Mouse (Mus musculus) NIH3T3 (cell line): ENCODE results near the gene Srrm1.
A peak's percentile ranks its signal among the peaks of the same experiment; 100 is the strongest.
"Not testable (repeated sequence)": the region's sequence is repeated elsewhere in the genome, so short reads cannot be mapped to it uniquely, and the experiment has no call there.

ENCODE experiments used
- DNase-seq: peaks from one replicate; pipeline ENCODE4 v3.0.0-alpha.2; 2012; ENCODE audit warnings: low read depth

The Srrm1 gene

GRCm38 (mm10) chr4:135353066-135353793 lies at the start of gene Srrm1:
Gene Srrm1, minus strand, starts transcription at chr4:135353321.
- peak; percentile 98 for DNase-seq

- no peak for DNase-seq
These were observed 48.8 kb upstream of the Srrm1 start for GRCm38 (mm10) chr4:135401881-135402280.

GRCm38 (mm10) chr4:135397991-135398390 lies 44.9 kb upstream of the Srrm1 start, which contains the start of gene Ncmap:
Gene Ncmap, minus strand, starts transcription at chr4:135398227.
- no peak for DNase-seq

- no peak for DNase-seq
These were observed 44.4 kb upstream of the Srrm1 start for GRCm38 (mm10) chr4:135397551-135397950.

GRCm38 (mm10) chr4:135396303-135396702 lies 43.2 kb upstream of the Srrm1 start:
- no peak for DNase-seq

- no peak for DNase-seq
These were observed 42.3 kb upstream of the Srrm1 start for GRCm38 (mm10) chr4:135395375-135395774.

- DNase-seq: no peak
These were observed 41.5 kb upstream of the Srrm1 start for GRCm38 (mm10) chr4:135394666-135395065.

GRCm38 (mm10) chr4:135393381-135393780 lies 40.3 kb upstream of the Srrm1 start:
- peak; percentile 71 for DNase-seq

GRCm38 (mm10) chr4:135392801-135393200 lies 39.7 kb upstream of the Srrm1 start:
- DNase-seq: no peak

GRCm38 (mm10) chr4:135391014-135391413 lies 37.9 kb upstream of the Srrm1 start:
- no peak for DNase-seq

GRCm38 (mm10) chr4:135385614-135386013 lies 32.5 kb upstream of the Srrm1 start:
- DNase-seq: no peak

- peak; percentile 89 for DNase-seq
These were observed 29.2 kb upstream of the Srrm1 start for GRCm38 (mm10) chr4:135382316-135382715.

- no peak for DNase-seq
These were observed 28.2 kb upstream of the Srrm1 start for GRCm38 (mm10) chr4:135381355-135381754.

GRCm38 (mm10) chr4:135377241-135377640 lies 24.1 kb upstream of the Srrm1 start:
- no peak for DNase-seq

- DNase-seq: no peak
These were observed 22.3 kb upstream of the Srrm1 start for GRCm38 (mm10) chr4:135375444-135375843.

- DNase-seq: no peak
These were observed 20.2 kb upstream of the Srrm1 start for GRCm38 (mm10) chr4:135373299-135373698.

GRCm38 (mm10) chr4:135370372-135370771 lies 17.3 kb upstream of the Srrm1 start:
- no peak for DNase-seq

- no peak for DNase-seq
These were observed 9.7 kb upstream of the Srrm1 start for GRCm38 (mm10) chr4:135362828-135363227.

GRCm38 (mm10) chr4:135361722-135362121 lies 8.6 kb upstream of the Srrm1 start:
- DNase-seq: no peak

- DNase-seq: peak; percentile 85
These were observed 5.6 kb upstream of the Srrm1 start for GRCm38 (mm10) chr4:135358736-135359135.

- no peak for DNase-seq
These were observed 4.2 kb upstream of the Srrm1 start for GRCm38 (mm10) chr4:135357221-135357920.

GRCm38 (mm10) chr4:135355886-135356550 lies 2.9 kb upstream of the Srrm1 start:
- no peak for DNase-seq

- DNase-seq: not testable (repeated sequence)
These were observed 1.6 kb upstream of the Srrm1 start for GRCm38 (mm10) chr4:135354751-135355150.
